Mouse (Mus musculus): ENCODE data around the gene Pcyox1. TPM values are rescaled to one million over a fixed set of nuclear protein-coding genes. Genes with fewer than 3 reads are reported as not detected.

Pcyox1 gene
- polyA plus RNA-seq, 1 experiment: 8.2 TPM

GRCm38 (mm10) chr6:86399995-86400394 lies 3.0 kb upstream of the Pcyox1 start:
- no peak for TF ChIP-seq GATA1 (IDR thresholded peaks at IDR 0.05; ENCODE audit: borderline replicate concordance, low read length)
- no peak for TF ChIP-seq FLI1 (IDR thresholded peaks at IDR 0.05; ENCODE audit: low read length)
- no peaks in the 10 kb centered on the region for H3K9me3 ChIP-seq
- H3K36me3 ChIP-seq (replicated peaks; ENCODE audit: low read length): no peaks in the 10 kb centered on the region
- peak overlapping the region; percentile 11 for H3K4me3 ChIP-seq (replicated peaks)
- no peaks in the 10 kb centered on the region for H3K27me3 ChIP-seq (replicated peaks)
- peaks cover 58% of the 10 kb centered on the region for H3K4me1 ChIP-seq

GRCm38 (mm10) chr6:86398986-86399385 lies 2.0 kb upstream of the Pcyox1 start:
- no peaks in the 10 kb centered on the region for H3K27me3 ChIP-seq (replicated peaks)
- TF ChIP-seq FLI1 (IDR thresholded peaks at IDR 0.05; ENCODE audit: low read length) (no peak), GATA1 (IDR thresholded peaks at IDR 0.05; ENCODE audit: borderline replicate concordance, low read length) (no peak)
- H3K4me3 ChIP-seq (replicated peaks): no peak overlapping the region
- peaks cover 5% of the 10 kb centered on the region for H3K36me3 ChIP-seq (replicated peaks; ENCODE audit: low read length)
- H3K4me1 ChIP-seq: peaks cover 61% of the 10 kb centered on the region
- H3K9me3 ChIP-seq: no peaks in the 10 kb centered on the region

GRCm38 (mm10) chr6:86397257-86397980 lies 465 bp upstream of the Pcyox1 start:
- Histone ChIP-seq H3K4me3 (replicated peaks) (peak overlapping the region; percentile 98), H3K9me3 (no peaks in the 10 kb centered on the region), H3K36me3 (replicated peaks; ENCODE audit: low read length) (peaks cover 15% of the 10 kb centered on the region), H3K4me1 (peaks cover 54% of the 10 kb centered on the region), H3K27me3 (replicated peaks) (no peaks in the 10 kb centered on the region)
- TF ChIP-seq FLI1 (IDR thresholded peaks at IDR 0.05; ENCODE audit: low read length): no peak
- TF ChIP-seq GATA1 (IDR thresholded peaks at IDR 0.05; ENCODE audit: borderline replicate concordance, low read length): no peak

GRCm38 (mm10) chr6:86395969-86396368 lies 985 bp downstream of the Pcyox1 start:
- no peak for TF ChIP-seq FLI1 (IDR thresholded peaks at IDR 0.05; ENCODE audit: low read length)
- TF ChIP-seq GATA1 (IDR thresholded peaks at IDR 0.05; ENCODE audit: borderline replicate concordance, low read length): no peak
- H3K4me3 ChIP-seq (replicated peaks): peak overlapping the region; percentile 98
- no peaks in the 10 kb centered on the region for H3K27me3 ChIP-seq (replicated peaks)
- H3K4me1 ChIP-seq: peaks cover 49% of the 10 kb centered on the region
- H3K36me3 ChIP-seq (replicated peaks; ENCODE audit: low read length): peaks cover 29% of the 10 kb centered on the region
- no peaks in the 10 kb centered on the region for H3K9me3 ChIP-seq

GRCm38 (mm10) chr6:86395021-86395420 lies 1.9 kb downstream of the Pcyox1 start:
- Histone ChIP-seq H3K27me3 (replicated peaks) (no peaks in the 10 kb centered on the region), H3K9me3 (no peaks in the 10 kb centered on the region), H3K36me3 (replicated peaks; ENCODE audit: low read length) (peaks cover 39% of the 10 kb centered on the region), H3K4me3 (replicated peaks) (no peak overlapping the region), H3K4me1 (peaks cover 39% of the 10 kb centered on the region)
- no peak for TF ChIP-seq FLI1 (IDR thresholded peaks at IDR 0.05; ENCODE audit: low read length)
- TF ChIP-seq GATA1 (IDR thresholded peaks at IDR 0.05; ENCODE audit: borderline replicate concordance, low read length): no peak

GRCm38 (mm10) chr6:86394078-86394720 lies 2.8 kb downstream of the Pcyox1 start:
- H3K4me3 ChIP-seq (replicated peaks): no peak overlapping the region
- H3K27me3 ChIP-seq (replicated peaks): no peaks in the 10 kb centered on the region
- H3K9me3 ChIP-seq: no peaks in the 10 kb centered on the region
- peaks cover 45% of the 10 kb centered on the region for H3K36me3 ChIP-seq (replicated peaks; ENCODE audit: low read length)
- peaks cover 34% of the 10 kb centered on the region for H3K4me1 ChIP-seq
- TF ChIP-seq GATA1 (IDR thresholded peaks at IDR 0.05; ENCODE audit: borderline replicate concordance, low read length) (no peak), FLI1 (IDR thresholded peaks at IDR 0.05; ENCODE audit: low read length) (no peak)

- H3K4me1 ChIP-seq: peaks cover 30% of the 10 kb centered on the region
- no peaks in the 10 kb centered on the region for H3K27me3 ChIP-seq (replicated peaks)
- no peak overlapping the region for H3K4me3 ChIP-seq (replicated peaks)
- TF ChIP-seq GATA1 (IDR thresholded peaks at IDR 0.05; ENCODE audit: borderline replicate concordance, low read length) (no peak), FLI1 (IDR thresholded peaks at IDR 0.05; ENCODE audit: low read length) (no peak)
- no peaks in the 10 kb centered on the region for H3K9me3 ChIP-seq
- H3K36me3 ChIP-seq (replicated peaks; ENCODE audit: low read length): peaks cover 55% of the 10 kb centered on the region
Measured at GRCm38 (mm10) chr6:86393187-86393586, 3.8 kb downstream of the Pcyox1 start.

GRCm38 (mm10) chr6:86391326-86391725 lies 5.6 kb downstream of the Pcyox1 start:
- TF ChIP-seq GATA1 (IDR thresholded peaks at IDR 0.05; ENCODE audit: borderline replicate concordance, low read length): no peak
- TF ChIP-seq FLI1 (IDR thresholded peaks at IDR 0.05; ENCODE audit: low read length): no peak
- peaks cover 71% of the 10 kb centered on the region for H3K36me3 ChIP-seq (replicated peaks; ENCODE audit: low read length)
- H3K27me3 ChIP-seq (replicated peaks): no peaks in the 10 kb centered on the region
- H3K4me3 ChIP-seq (replicated peaks): no peak overlapping the region
- H3K9me3 ChIP-seq: no peaks in the 10 kb centered on the region
- peaks cover 15% of the 10 kb centered on the region for H3K4me1 ChIP-seq

- peaks cover 65% of the 10 kb centered on the region for H3K36me3 ChIP-seq (replicated peaks; ENCODE audit: low read length)
- no peaks in the 10 kb centered on the region for H3K9me3 ChIP-seq
- H3K4me1 ChIP-seq: peaks cover 17% of the 10 kb centered on the region
- H3K27me3 ChIP-seq (replicated peaks): no peaks in the 10 kb centered on the region
- no peak for TF ChIP-seq FLI1 (IDR thresholded peaks at IDR 0.05; ENCODE audit: low read length)
- TF ChIP-seq GATA1 (IDR thresholded peaks at IDR 0.05; ENCODE audit: borderline replicate concordance, low read length): no peak
- no peak overlapping the region for H3K4me3 ChIP-seq (replicated peaks)
Measured at GRCm38 (mm10) chr6:86388461-86388860, 8.5 kb downstream of the Pcyox1 start.

GRCm38 (mm10) chr6:86387313-86387712 lies 9.6 kb downstream of the Pcyox1 start:
- no peaks in the 10 kb centered on the region for H3K27me3 ChIP-seq (replicated peaks)
- no peak overlapping the region for H3K4me3 ChIP-seq (replicated peaks)
- H3K9me3 ChIP-seq: no peaks in the 10 kb centered on the region
- peaks cover 59% of the 10 kb centered on the region for H3K36me3 ChIP-seq (replicated peaks; ENCODE audit: low read length)
- peaks cover 21% of the 10 kb centered on the region for H3K4me1 ChIP-seq
- no peak for TF ChIP-seq FLI1 (IDR thresholded peaks at IDR 0.05; ENCODE audit: low read length)
